Mouse (Mus musculus) E14TG2a.4 (cell line): ENCODE results near the gene Sema6d.

Experiments
- CTCF ChIP-seq: conservative IDR thresholded peaks from 2 replicates; pipeline ENCODE4 v1.5.1; 2014; ENCODE audit warnings: low read length
- POU5F1 ChIP-seq: IDR thresholded peaks from 2 replicates; pipeline ENCODE4 v1.6.1; 2014; ENCODE audit warnings: low read length, borderline replicate concordance

- TF ChIP-seq CTCF (no peak), POU5F1 (no peak)
Observed at GRCm38 (mm10) chr2:124162001-124162599, 72.3 kb downstream of the Sema6d start.
